Mouse (Mus musculus) monocyte, adult 5-6 weeks (primary cell): ENCODE results near the gene Gm20708. TPM values are rescaled to one million over a fixed set of nuclear protein-coding genes. Genes with fewer than 3 reads are reported as not detected.

Experiments used
- ATAC-seq: fragments of 153-309, 156-312 bp; replicated peaks from 2 replicates; pipeline ENCODE4 v1.8.0; 2017; ENCODE audit warnings: mild to moderate bottlenecking; ENCODE audit not compliant: low TSS enrichment, insufficient number of reproducible peaks, severe bottlenecking, poor library complexity, low FRiP score
- total RNA-seq: library from RNA; stranded (forward); fragments of 200-1000, 200-491, 200-594 nt; gene quantifications from 3 replicates; pipeline ENCODE4 v1.2.3, GENCODE M21; 2017

Gene Gm20708
- total RNA-seq, 1 experiment from 2014 or later = 5.6 TPM

DNA sequence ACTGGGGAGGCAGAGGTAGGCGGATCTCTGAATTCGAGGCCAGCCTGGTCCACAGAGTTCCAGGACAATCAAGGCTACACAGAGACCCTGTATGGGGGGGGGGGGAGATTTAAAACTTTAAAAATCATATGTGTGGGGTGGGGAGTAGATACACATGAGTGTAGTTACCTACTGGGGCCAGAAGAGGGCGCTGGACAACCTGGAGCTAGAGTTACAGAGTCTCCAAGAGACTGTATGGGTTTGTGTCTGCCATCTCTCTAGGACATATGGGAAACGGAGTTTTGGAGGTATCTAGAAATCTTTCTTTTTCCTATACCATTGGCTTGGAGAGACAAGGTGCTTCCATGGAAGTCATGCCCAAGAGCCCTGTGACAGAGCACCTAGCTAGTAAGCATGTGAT is 65.0 kb downstream of the Gm20708 start:
- no peak for ATAC-seq

GRCm38 (mm10) chr11:117875681-117876080 is 66.2 kb downstream of the Gm20708 start:
- ATAC-seq = no peak

DNA sequence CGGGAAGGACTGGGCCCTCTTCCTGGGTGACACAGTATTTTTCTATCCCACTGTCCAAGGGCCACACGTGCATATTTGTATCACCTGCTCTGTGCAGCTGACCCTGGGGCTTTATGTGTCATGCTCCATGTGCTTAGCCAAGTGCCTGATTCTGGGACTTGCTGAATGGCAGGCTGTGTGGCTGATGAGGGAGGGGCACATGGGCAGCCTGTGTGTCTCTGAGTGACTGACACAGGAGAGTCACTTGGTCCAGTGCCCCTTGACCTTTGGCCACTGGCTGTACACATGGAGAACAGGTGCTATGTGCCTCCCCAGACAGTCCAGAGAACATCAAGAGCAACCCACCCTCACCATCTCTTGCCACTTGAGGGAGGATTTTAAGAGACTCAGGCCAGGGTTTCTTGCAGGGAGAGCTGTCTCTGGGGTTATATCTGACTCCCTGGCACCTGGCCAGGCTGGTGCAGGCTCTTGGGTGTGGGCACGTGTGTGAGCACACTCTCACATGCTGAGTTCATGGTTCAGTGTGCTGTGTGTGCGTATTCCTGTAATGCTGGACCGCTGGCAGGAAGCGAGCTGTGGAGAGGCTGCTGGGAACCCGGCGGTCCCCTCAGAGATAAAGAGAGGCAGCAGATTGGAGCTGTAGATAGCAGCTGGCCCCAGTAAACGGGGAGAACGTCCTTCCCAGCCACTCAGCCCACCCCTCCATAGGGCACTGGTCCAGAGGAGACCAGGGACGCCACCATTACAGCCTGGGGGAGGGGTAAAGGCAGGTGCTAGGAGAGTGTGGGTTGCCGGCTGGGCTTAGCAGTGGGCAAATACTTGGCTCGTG is 68.7 kb downstream of the Gm20708 start:
- ATAC-seq = peak; percentile 4; the same call in 1 of the 2 replicates

- peak; percentile 34; the same call in 1 of the 2 replicates for ATAC-seq
Measured at GRCm38 (mm10) chr11:117878892-117879291, 69.4 kb downstream of the Gm20708 start.

GRCm38 (mm10) chr11:117879676-117880075 is 70.2 kb downstream of the Gm20708 start:
- no peak for ATAC-seq

- ATAC-seq = no peak
Measured at GRCm38 (mm10) chr11:117880336-117880976, 71.0 kb downstream of the Gm20708 start.

DNA sequence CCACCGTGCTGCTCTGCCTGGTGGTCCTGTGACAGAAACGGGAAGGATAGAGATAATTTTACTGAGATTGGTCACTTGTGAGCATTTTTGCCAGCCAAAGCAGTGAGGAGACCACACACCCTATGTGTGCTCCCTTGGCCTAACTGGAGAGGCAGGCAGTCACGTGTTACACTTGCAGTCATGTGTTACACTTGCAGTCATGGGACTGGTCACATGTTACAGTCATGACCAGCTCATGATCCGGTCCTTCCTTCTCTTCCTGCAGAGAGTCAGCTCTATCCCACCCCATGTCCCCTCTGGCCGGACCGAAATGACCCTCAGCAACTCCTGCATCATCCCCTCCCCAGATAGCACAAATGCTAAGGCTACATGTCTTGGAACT is 71.5 kb downstream of the Gm20708 start:
- ATAC-seq = no peak

DNA sequence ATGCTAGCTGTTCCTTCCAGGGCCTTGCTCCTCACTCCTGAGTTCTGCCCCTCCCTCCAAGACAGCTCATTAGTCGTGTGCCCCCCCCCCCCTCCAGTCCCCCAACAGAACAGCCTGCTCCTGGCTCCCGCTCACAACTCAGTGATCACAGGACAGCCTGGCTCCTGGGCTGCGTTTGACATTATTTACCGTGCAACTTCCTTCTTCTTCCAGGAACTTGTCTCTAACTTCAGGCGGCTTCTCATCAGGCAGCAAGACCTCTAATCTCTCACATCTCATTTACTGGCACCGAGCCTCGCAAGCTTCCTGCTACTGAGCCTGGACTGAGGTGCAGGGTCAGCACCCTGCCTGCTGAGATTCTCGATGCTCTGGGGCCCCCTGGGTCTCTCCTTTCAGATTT is 72.3 kb downstream of the Gm20708 start:
- no peak for ATAC-seq

GRCm38 (mm10) chr11:117882208-117882607 is 72.7 kb downstream of the Gm20708 start:
- ATAC-seq = no peak

DNA sequence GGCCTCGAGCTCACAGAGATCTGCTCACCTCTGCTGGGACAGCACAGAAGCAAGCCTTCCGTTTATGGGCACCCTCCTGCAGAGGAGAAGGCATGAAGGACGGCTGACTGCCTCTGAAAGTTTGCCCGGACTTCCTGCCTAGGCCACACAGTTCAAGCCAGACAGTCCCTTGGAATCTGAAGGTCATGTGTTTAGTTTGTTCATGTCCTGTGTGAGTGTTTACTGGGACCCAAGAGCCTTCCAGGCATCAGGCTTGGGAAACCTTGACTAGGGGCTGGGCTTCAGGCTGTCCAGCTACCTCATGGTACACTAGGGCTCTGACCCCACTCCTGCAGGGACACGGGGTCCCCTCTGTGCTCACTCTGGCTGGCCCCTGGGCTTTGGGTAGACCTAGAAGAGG is 76.5 kb downstream of the Gm20708 start:
- ATAC-seq = no peak

DNA sequence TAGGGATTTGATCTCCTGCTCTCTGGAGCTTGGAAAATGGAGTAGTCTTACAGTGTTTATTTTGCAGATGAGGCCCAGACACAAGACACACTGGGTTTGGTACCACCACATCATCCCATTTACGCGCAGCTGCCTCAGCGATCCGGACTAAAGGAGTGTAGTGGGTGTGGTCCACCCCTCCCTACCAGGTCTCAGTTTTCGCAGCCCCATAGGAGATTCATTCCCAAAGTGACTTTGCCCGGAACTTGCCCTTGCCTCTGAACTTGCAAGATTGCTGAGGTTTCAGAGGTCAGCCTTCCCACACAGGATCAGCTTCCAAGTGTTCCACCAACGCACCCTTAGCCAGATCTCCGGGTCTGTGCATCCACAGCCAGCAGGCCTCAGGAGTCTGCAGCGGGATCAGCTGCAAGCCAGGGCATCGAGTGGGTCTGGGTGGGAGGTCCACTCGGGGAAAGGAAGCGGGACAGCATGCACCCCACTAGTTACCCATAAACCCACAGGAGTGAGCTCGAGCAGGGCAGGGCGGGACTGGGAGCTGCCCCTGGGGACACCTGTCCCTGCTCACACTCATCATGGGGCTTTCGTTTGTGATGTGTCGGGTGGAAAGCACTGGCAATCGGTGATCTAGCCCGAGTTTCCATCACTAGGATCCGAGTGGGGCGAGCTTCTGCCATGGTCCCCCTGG is 78.8 kb downstream of the Gm20708 start:
- ATAC-seq = no peak

DNA sequence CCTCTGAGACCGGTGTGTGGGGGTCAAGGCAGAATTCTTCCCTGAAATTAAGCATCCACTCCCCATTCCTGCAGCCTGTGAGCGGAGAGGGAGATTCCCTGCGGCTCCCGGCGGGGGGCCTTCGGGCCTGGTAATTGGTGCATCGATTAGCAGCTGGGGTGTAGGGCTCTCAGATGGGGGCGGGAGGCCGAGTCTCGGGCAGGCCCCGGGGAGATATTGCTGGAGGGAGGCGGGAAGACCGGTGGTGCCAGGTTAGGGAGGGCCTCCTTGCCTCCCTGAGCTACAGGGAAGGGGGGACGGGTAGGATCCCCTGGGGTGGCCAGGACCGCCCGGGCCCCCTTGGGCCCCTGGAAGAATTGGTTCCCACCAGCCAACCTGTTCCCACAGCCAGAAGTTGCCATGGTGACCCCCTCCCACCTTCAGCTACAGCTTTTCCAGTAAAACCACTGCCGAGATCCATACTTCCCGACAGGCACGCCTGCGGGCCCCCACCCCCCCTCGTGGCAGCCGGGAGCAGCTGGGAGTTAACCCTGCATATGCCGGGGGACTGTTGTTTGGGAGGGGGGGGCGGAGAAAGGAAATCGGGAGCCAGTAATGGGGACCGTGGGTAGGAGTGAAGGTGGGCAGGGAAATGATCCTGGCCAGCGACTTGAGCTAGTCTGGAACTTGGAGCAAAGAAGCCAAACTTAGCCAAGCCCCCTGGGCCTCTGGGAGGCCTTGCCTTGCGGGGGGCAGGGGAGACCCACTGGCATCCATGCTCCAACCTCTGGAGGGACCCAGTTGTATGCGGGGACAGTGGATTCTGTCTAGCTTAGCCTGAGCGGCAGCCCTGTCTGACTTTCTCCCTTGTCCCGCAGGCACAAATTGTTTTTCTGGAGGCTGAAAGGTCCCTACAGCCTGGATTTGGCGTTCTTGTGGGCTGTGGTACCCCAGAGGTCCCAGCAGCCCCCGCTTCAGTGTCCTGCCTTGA is 79.7 kb downstream of the Gm20708 start:
- no peak for ATAC-seq

Other genes starting within 250 kb of the Gm20708 start
- gene Tnrc6c, start 155.4 kb upstream of the Gm20708 start, total RNA-seq = 20.2 to 43.0 TPM (median 22.1 TPM) in 3 replicates
- gene Tmc8, start 27.6 kb upstream of the Gm20708 start, total RNA-seq = 11.8 to 27.8 TPM (median 18.2 TPM) in 3 replicates
- 81.0 to 99.7 TPM (median 93.0 TPM) in 3 replicates for gene Tmc6, start 27.5 kb upstream of the Gm20708 start, total RNA-seq
- gene 6030468B19Rik, start 12.0 kb upstream of the Gm20708 start, total RNA-seq = not detected in 3 replicates
- gene Syngr2, start within 50 bp of the Gm20708 start, total RNA-seq = 134 to 139 TPM (median 137 TPM) in 3 replicates
- gene Afmid, start 16.3 kb downstream of the Gm20708 start, total RNA-seq = 6.3 to 21.1 TPM (median 12.4 TPM) in 3 replicates
- gene Tk1, start 16.4 kb downstream of the Gm20708 start, total RNA-seq = 2.4 to 5.5 TPM (median 3.0 TPM) in 3 replicates
- 2.5 to 3.4 TPM (median 2.7 TPM) in 3 replicates for gene Birc5, start 39.6 kb downstream of the Gm20708 start, total RNA-seq
- gene Tmem235, start 51.1 kb downstream of the Gm20708 start, total RNA-seq = not detected in 3 replicates
- gene Tha1, start 63.8 kb downstream of the Gm20708 start, total RNA-seq = 1.6 to 6.4 TPM (median 1.9 TPM) in 3 replicates
- 67.9 to 84.4 TPM (median 70.9 TPM) in 3 replicates for gene Socs3, start 160.4 kb downstream of the Gm20708 start, total RNA-seq
- gene Pgs1, start 176.6 kb downstream of the Gm20708 start, total RNA-seq = 20.4 to 31.7 TPM (median 30.1 TPM) in 3 replicates